Mouse (Mus musculus): ENCODE results near the gene Car15.

DNA sequence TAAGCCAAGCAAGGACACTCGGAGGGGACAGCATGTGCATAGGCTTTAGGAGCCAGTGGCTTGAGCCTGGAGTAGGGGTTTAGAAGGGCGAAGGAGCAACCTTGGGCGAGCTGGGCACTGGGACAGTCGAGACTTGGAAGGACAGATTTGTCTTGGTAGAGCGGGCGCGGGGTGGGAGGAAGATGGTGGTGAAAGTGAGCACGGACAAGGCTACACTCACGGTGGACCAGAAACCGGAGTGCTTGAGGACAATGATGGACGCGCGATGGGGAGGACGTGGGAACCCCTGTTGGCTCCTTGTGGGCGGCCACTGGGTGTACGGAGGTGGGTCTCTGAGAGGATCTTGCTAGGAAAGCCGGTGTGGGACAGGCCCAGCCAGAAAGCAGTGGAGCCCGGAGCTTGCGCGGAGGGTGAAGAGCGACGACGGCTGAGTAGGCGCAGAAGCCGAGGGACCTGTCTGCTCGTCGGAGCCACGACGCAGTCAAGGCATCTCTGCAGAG, 40.3 kb downstream of the Car15 start:
- no peak for TF ChIP-seq POLR2A (IDR thresholded peaks at IDR 0.05; ENCODE audit: low read depth, low read length)
- no peak for TF ChIP-seq CTCF (conservative IDR thresholded peaks at IDR 0.05; ENCODE audit: insufficient read depth, insufficient read length, low read depth, low read length)
